Mouse (Mus musculus) layer of hippocampus, adult 9-11 months (tissue): ENCODE measurements at regions not wholly inside any gene's neighbourhood (a gene's known extent, or its start where the extent isn't known, plus 50 kb on each side); places are given as distances from the start of the nearest gene placed in this dataset.
A peak's percentile ranks its signal among the peaks of the same experiment; 100 is the strongest.

ENCODE experiments used
- DNase-seq: peaks from one replicate; pipeline ENCODE4 v3.0.0; 2022

GRCm38 (mm10) chr1:81754067-81754466 lies 478.8 kb upstream of the Gm9747 start:
- DNase-seq = no peak

- DNase-seq = no peak
Observed at GRCm38 (mm10) chr1:81755281-81755680, 477.6 kb upstream of the Gm9747 start.

GRCm38 (mm10) chr1:81755694-81756093 lies 477.2 kb upstream of the Gm9747 start:
- no peak for DNase-seq

GRCm38 (mm10) chr1:81759919-81760318 lies 473.0 kb upstream of the Gm9747 start:
- DNase-seq = no peak

GRCm38 (mm10) chr1:81771704-81772103 lies 461.2 kb upstream of the Gm9747 start:
- peak; percentile 6 for DNase-seq

- DNase-seq = no peak
Observed at GRCm38 (mm10) chr1:81780583-81780982, 452.3 kb upstream of the Gm9747 start.

GRCm38 (mm10) chr1:81784305-81784704 lies 448.6 kb upstream of the Gm9747 start:
- DNase-seq = no peak

GRCm38 (mm10) chr1:81794771-81795170 lies 438.1 kb upstream of the Gm9747 start:
- no peak for DNase-seq

GRCm38 (mm10) chr1:81795399-81795798 lies 437.5 kb upstream of the Gm9747 start:
- DNase-seq = no peak

GRCm38 (mm10) chr1:81811591-81811990 lies 421.3 kb upstream of the Gm9747 start:
- DNase-seq = no peak

GRCm38 (mm10) chr1:81818884-81819283 lies 414.0 kb upstream of the Gm9747 start:
- DNase-seq = no peak

GRCm38 (mm10) chr1:81841966-81842365 lies 390.9 kb upstream of the Gm9747 start:
- no peak for DNase-seq

- no peak for DNase-seq
Observed at GRCm38 (mm10) chr1:81850462-81851144, 382.3 kb upstream of the Gm9747 start.

GRCm38 (mm10) chr1:81859464-81859863 lies 373.4 kb upstream of the Gm9747 start:
- no peak for DNase-seq

- DNase-seq = peak; percentile 67
Observed at GRCm38 (mm10) chr1:81864571-81864970, 368.3 kb upstream of the Gm9747 start.

- peak; percentile 2 for DNase-seq
Observed at GRCm38 (mm10) chr1:81886940-81887531, 345.9 kb upstream of the Gm9747 start.

- no peak for DNase-seq
Observed at GRCm38 (mm10) chr1:81897241-81897640, 335.7 kb upstream of the Gm9747 start.

GRCm38 (mm10) chr1:81900843-81901242 lies 332.1 kb upstream of the Gm9747 start:
- no peak for DNase-seq

- no peak for DNase-seq
Observed at GRCm38 (mm10) chr1:81904056-81904455, 328.9 kb upstream of the Gm9747 start.

GRCm38 (mm10) chr1:81912607-81913006 lies 320.3 kb upstream of the Gm9747 start:
- no peak for DNase-seq

- no peak for DNase-seq
Observed at GRCm38 (mm10) chr1:81913561-81913964, 319.3 kb upstream of the Gm9747 start.

GRCm38 (mm10) chr1:81916840-81917239 lies 316.1 kb upstream of the Gm9747 start:
- no peak for DNase-seq

GRCm38 (mm10) chr1:81927721-81928120 lies 305.2 kb upstream of the Gm9747 start:
- DNase-seq = no peak

GRCm38 (mm10) chr1:81933064-81933463 lies 299.8 kb upstream of the Gm9747 start:
- DNase-seq = no peak

GRCm38 (mm10) chr1:81945236-81945635 lies 287.7 kb upstream of the Gm9747 start:
- no peak for DNase-seq
